Mouse (Mus musculus) kidney, postnatal 25 days (tissue): Measurements from ENCODE around the gene Bcl2.

Source experiments
- DNase-seq, 2 experiments: peaks; one replicate each; pipeline ENCODE4 v3.0.0; 2021; ENCODE audit warnings: mixed read lengths in 2 of 2

The Bcl2 gene

GRCm38 (mm10) chr1:106584824-106585223 is 129.2 kb downstream of the Bcl2 start:
- no peak for DNase-seq

DNA sequence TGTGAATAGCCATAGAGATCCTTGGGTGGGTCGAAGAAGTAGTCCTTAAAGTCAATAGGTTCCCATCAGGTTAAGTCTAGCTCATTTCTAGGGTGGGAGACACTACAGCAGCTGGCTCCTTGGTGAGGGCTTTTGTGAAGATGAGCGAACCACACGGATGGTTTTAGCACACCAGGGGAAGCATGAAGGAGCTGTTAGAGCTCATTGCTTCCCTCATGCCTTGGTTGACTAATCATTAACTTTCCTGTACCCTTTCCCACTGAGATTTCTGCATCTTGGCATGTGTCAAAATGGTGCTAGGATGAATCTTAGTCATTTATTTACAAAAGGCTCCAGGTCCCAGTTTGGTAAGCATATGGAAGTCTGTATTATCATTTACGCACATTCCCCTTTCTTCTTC is 129.8 kb downstream of the Bcl2 start:
- peak in 1 of 2 experiments; percentile 39 for DNase-seq

DNA sequence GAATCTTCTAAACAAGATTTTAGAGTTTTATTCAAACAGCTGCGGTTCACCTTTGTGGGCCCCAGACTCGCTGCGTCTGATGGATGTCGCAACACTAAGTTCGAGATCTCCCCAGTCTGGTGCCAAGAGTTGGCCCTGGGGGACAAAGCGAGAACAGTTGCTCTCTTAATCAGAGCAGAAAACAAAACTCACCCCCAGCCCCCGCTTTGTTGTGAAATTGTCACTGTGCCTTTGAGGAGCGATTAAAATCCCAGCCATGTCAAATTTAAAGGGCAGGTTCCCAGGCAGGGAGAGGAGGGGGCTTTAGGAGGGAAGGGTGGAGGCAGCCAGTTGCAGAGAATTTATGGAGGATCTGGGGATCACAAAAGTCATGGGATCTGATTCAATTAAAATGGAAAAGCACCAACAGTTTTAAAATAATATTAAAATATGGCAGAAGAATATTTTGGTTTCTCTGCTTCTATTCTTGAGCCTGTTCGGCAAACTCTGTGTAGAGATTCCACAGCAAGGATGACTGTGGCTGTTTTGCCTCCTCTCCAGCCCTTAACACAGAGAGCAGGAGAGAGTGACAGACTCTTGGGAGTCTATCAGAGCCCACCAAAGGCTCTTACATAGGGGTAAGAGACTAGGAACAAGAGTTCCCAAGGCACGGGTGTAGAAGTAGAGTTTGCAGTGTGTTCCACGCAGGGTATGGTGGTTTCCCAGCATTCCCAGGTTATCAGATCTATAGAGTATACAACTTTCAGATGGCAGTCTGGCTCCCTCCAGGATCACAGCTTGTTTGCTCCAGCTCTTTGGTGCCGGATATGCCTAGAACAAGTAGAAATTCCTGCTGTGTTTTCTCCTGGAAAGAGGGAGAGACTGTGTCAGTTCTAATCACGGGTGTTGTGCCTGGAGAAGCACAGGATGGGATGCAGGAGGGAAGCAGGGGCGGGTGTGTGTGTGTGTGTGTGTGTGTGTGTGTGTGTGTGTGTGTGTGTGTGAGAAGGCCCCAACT is 130.5 kb downstream of the Bcl2 start:
- peak in 1 of 2 experiments; percentile 63 for DNase-seq

- peak; percentile 53 for DNase-seq
Measured at GRCm38 (mm10) chr1:106582810-106583209, 131.3 kb downstream of the Bcl2 start.

DNA sequence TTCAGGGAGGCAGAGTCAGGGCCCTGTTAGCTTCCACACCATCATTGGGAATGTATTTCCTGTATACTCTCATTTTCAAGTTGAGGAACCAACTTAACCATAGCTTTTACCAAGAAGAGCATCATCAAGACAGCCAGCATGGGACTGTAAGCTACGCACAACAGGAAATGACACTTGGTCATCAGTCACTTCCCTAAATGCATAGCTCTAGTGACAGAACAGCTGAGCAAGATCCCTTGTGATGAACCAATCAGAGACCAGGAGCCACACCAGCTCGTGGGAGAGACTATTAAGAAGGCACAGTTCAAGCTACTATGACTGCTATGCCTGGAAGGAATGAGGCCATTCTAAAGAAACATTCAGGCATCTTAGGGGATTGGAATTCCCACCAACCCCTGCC is 132.3 kb downstream of the Bcl2 start:
- no peak for DNase-seq

DNA sequence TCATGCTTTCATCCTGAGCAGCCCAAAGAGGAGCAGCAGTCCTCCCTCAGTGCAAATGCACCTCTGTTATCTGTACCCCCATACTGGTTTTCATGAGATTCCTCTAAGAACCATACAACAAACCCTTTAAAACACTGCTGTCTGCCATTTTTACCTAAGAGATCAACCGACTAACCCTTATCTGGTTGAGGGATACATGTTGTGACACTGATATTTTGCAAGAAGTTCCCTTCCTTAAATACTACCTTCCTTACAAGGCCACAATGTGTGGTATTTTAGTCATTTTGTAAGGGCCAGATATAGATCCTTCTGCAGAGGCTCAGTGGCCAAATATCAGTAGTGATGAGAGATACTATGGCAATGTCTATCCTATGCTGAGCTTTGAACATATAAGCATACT is 134.3 kb downstream of the Bcl2 start:
- no peak for DNase-seq

- DNase-seq, result no peak
Measured at GRCm38 (mm10) chr1:106572506-106572905, 141.6 kb downstream of the Bcl2 start.

DNA sequence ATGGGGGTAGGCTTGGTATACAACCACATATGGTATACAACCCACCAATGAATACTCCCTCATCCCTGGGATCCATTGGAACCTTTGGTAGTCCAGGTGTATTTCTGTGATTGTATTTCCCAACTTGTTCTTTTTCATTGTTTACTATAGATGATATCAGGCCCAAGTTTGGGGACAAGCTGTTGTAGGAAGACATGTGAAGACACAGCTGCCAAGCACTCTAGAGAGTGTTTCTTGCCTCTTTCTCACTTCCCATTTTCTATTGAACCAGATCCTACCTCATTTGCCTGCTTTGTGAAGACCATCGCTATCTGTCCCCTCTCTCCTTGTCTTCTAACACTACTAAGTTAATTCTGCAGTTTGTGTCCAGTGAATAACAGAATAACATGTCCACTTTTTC is 143.2 kb downstream of the Bcl2 start:
- DNase-seq, result no peak

DNA sequence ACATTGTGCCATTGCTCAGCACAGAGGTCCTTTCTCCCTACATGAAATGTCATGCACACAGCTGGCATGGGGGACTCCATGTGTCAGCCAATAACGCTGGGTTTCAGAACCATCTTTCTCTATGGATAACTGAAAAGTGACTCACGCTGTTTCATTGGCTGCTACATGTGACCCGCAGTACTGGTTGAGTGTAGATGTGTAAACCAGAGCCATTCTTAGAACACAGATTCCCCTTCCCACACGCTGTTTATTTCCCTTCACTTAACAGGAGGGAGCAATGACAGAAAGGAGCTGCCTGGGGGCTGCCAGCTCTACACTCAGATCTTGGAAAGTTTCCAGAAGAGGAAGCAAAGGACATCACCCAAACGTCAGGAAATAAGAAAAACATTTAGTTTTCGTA is 143.7 kb downstream of the Bcl2 start:
- no peak for DNase-seq

DNA sequence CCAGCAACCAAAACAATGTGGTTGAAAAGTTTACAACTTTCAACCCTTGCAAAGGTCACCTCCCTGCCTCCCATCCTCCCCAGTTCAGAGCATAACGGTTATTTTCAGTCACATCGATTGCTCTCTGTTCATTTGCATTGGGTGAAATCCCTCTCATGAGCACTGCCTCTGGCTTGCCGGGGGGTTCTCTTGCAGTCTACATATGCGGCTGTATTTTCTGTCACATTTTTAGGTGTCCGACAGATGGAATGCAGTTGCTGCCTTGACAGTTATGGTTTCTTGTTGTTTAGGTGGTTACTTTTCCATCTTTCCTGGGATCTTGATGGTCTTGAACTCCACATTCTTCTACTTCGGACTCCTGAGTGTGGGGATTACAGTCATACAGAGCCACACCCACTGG is 144.4 kb downstream of the Bcl2 start:
- no peak for DNase-seq

GRCm38 (mm10) chr1:106568868-106569267 is 145.2 kb downstream of the Bcl2 start:
- no peak for DNase-seq

DNA sequence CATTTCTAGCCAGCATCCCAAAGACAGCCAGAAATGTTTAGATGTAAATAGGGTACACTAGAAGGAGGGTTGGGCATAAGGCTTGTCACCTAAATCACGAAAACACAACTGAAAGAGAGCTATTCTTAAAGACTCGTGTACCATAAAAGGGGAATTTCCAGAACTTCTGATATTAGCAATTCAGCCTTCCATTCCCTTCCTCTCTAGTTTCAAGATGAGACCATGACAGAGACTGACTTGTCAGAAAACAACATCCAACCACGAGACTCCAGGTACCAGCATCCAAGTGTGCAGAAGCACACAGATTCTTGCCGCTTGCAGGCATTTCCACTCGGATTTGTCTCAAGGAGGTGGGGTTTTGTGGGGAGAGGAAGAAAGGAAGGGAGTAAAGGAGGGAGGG is 146.6 kb downstream of the Bcl2 start:
- DNase-seq, result no peak

GRCm38 (mm10) chr1:106566120-106567086 is 147.7 kb downstream of the Bcl2 start:
- peak; percentile 54 to 83 for DNase-seq

DNA sequence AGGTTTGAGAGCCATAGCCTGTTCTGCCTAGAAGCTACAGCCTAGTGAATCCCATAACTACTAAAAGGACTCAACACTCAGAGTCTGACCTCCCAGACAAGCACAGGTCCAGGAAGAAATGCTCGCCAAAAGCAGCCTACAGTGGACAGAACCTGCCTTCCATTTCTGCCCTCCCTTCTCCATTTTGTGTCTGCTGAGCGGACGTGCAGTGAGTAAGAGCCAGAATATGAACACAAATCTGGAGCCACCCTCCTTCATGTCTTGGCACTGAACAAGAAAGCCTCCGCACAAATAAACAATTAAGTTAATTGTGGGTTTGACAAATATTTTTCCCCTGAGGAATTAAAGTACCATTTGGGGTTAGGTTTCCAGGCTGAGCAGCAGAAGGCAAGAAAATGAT is 148.8 kb downstream of the Bcl2 start:
- DNase-seq, result no peak

DNA sequence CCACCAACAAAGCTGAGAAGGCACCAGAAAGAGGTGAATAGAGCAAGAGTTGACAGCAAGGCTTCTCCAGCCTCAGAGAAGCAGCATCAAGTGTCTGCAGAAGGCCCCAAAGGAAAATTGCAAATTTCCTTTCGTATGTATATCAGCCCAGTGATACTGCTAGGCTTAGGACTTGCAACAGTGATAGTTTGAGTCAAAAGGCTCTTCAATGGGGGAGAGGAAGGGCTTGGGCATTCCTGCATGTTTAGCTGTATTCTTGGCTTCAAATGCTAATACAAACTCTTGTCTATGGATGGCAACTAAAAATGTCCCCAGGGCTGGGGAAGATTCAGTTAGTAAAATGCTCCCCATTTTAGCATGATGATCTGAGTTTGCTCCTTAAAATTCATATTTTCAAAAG is 149.6 kb downstream of the Bcl2 start:
- DNase-seq, result no peak

DNA sequence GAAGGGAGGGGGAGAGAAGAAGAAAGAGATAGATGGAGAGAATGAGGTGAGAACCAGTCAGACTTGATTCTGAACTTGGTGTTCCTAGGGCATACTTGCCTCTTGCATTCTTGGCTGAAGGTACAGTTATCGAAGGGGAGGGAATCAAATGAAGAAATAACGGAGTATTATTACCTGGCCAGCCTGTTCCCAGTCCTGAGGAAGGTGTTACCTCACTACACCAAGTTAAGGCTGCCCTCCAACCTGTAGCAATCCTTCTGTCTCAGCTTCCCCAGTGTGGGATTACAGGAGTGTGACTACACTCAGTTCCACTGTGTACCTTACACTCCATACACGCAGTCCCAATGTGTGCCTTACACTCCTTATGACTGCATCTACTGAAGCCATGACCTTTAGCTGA is 151.3 kb downstream of the Bcl2 start:
- no peak for DNase-seq

GRCm38 (mm10) chr1:106561085-106561760 is 152.9 kb downstream of the Bcl2 start:
- no peak for DNase-seq

DNA sequence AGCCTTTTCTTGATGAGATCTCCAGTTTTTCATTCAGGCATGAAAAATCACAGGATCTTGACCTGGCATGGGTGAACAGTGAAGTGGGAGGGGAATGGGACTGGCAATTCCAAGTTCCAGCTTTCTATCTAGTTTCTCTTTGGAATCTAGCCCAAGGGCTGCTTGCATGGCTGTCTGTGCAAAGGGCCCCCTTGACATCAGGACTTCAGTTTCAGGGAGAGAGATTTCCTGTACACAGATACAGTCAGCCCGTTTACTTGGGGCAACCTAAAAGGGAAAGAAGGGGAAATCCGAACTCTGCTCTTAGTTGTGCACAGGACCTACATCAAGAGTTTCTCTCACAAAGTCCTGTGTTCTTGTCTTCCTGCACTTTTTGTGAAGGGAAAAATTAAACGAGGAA is 154.0 kb downstream of the Bcl2 start:
- DNase-seq, result peak; percentile 24 to 50

DNA sequence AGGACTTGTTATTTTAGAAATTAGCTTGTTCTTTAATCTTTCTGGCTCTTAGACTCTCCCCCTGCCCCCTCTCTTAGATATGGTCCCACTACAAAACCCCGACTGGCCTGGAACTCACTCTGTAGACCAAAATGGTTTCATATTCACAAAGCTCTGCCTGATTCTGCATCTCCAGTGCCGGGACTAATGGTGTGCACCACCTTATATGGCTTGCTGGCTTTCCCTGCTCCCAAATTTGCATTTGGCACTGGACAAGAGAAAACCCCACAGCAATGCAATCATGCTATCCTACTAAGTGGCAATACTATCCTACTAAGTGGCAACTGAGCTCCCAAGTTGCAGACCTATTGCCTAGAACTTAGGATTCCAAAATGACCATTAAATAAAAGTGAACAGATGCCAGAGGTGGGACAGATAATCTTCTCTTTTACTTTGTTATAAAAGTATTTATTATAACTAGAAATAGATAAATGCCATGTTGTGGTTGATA is 154.9 kb downstream of the Bcl2 start:
- DNase-seq, result no peak

DNA sequence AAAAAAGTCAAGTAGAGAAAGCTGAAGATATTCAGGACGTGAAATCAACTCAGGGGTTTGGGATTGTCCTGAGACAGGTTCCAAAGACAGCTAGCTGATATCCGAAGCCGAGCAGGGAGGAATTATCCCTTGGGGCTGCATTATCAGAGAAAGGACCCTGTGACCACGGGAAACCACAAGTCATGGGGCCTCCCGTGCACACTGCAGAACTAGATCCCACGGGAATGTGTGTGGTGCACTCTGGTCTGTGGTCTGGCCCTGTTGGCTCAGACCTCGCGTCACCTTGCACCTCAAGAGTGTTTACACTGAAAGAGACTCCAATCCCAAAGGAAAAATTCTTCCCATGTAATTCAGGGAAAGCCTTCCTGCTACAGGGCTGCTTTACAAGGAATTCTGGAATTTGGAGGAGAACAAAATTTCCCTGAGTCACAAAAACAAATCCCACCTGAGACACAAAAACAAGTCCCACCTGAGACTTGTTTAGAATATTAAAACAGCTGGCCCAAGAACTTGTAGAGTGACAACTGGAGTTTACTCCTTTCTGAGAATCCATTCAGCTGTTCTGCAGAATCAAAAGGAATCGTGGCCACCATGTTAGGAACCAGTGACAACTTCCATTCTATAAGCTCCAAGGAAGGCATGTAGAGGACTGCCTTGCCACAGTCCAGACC is 158.4 kb downstream of the Bcl2 start:
- no peak for DNase-seq

- no peak for DNase-seq
Measured at GRCm38 (mm10) chr1:106553846-106554802, 159.9 kb downstream of the Bcl2 start.
